Mouse (Mus musculus) naive thymus-derived CD4-positive, alpha-beta T cell, adult 2 months (primary cell): ENCODE data around the gene Ppard.

ENCODE experiments used
- DNase-seq: peaks from one replicate; pipeline ENCODE4 v3.0.0-alpha.2; 2011; ENCODE audit warnings: low read depth

Ppard gene

DNA sequence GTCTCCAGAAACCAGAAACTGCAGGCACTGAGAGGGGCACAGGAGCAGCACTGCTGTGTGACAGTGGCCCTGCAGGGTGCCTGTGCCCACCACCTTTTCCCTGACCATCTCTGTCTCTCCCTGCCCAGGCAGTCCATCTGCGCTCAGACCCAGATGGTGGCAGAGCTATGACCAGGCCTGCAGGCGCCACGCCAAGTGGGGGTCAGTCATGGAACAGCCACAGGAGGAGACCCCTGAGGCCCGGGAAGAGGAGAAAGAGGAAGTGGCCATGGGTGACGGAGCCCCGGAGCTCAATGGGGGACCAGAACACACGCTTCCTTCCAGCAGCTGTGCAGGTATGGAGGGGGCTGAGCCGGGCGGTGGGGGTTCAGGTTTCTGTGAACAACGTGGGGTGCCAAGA, 53.6 kb downstream of the Ppard start:
- DNase-seq, result no peak

DNA sequence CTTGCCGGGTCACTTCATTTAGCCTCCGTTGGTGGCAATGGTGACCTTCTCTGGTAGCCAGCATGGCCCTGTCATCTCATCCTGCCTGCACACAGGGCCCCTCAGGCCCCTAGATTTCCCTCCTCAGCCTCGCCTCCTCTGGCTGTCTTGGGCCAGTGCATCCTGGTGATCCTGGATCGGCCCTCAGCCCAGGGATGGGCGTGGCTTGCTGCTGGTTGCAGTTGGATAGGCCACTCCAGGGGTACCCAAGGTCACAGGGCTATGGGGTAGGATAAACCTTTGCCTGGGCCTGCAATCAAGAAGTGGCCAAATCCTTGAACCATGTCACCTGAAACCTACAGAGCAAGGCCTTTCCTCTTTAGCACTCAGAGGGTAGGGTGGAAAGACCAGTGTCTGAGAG, 54.5 kb downstream of the Ppard start:
- no peak for DNase-seq

DNA sequence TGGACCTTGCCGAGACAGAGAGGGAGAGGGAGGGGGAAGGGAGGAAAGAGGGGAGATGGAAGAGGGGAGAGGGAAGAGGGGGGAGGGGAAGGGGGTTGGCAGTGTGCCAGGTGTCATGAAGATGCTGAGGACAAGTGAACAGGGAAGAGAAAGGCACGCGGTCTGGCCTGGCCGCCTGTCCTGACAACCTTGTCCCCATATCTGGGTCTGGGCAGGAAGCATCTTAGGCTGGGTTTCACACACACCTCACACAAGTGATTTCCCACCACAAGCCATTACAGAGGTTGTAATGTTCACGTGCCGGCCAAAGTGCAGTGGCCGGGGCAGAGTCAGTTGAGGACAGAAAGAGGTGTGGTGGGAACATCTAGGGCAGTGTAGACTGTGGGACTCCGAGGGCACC, 55.1 kb downstream of the Ppard start:
- DNase-seq, result no peak

DNA sequence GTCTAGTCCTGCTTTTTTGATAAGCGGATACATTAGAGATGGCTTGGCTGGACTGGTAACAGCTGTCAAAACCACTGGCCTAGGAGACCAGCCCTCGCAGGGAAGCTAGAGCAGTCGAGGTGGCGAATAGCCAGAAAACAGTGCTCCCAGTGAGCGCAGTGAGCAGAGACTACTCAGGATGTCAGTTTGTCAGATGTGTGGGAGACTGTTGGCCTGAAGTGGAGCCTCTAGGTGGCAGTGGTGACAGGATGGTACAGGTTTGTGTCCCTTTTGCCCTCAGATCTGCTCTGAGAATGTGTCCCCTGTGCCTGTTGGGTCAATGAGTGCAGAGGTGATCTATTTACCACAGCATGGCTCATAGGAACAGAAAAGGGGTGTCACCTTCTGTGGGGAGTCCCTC, 55.5 kb downstream of the Ppard start:
- DNase-seq, result peak; percentile 53

DNA sequence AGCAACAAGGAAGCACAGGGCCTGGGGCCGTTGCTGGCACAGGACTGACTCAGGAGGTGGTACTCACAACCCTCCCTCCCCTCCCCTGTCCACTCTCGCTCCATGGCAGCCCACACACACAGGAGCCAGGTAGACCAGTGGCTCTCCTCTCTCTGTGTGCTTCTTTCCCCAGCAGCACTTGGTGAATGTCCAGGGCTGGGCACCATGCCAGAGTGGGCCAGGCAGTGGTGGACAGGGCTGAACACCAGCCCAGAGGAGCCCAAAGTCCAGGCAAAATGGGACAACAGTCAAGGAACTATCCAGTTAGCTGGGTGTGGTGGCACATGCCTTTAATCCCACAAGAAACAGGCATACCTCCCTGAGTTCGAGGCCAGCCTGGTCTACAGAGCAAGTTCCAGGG, 57.8 kb downstream of the Ppard start:
- no peak for DNase-seq

DNA sequence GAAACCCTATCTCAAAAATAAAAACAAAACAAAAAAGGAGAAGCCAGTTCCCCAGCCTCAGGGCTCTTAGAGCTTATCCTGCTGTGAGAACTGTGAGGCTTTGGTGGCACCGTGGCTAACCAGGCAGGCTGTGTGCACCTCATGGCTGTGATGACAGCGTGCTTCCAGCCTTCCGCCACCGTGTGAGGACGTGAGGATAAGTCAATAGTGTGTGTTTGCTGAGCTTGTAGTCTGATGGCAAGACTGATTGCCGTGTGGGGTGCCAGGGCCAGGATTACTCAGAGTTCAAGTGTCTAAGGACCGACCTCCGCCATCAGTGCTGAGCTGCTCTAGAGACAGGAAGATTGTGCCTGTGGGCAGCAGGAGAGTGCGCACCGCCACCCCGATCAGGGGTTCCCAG, 58.2 kb downstream of the Ppard start:
- DNase-seq, result no peak

DNA sequence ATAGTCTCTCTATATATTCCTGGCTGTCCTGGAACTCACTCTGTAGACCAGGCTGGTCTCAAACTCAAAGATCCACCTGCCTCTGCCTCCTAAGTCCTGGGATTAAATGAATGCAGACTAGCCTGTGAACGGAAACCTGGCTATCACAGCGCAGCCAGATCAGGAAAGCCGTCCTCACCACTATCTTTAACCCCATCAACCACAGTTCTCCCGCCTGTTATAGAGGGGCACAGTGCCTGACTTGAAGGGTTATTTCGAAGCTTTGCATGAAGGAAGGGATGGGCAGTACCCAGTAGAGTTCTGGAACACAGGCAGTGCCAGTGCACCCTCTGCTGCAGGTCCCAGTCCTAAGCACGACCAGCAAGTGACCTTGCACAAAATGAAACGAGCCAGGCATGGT, 58.8 kb downstream of the Ppard start:
- DNase-seq, result no peak

DNA sequence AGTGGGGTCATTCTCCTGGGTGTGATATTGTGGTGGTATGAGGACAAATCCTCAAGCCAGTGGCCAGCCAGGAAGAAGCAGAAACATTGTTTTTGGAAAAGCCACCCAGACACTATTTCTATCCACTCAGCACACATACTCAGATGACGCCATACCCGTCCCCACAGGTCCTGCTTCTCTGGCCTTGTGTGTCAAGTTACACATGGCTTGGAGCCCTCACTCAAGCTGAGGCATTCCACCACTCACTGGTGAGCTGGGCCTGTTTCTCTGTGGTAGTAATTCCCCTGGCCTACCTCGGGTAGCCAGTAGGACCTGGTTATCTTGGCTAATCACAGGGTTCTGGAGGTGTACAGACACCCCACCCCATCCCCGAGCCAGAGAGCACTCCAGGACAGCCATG, 61.2 kb downstream of the Ppard start:
- DNase-seq, result no peak

DNA sequence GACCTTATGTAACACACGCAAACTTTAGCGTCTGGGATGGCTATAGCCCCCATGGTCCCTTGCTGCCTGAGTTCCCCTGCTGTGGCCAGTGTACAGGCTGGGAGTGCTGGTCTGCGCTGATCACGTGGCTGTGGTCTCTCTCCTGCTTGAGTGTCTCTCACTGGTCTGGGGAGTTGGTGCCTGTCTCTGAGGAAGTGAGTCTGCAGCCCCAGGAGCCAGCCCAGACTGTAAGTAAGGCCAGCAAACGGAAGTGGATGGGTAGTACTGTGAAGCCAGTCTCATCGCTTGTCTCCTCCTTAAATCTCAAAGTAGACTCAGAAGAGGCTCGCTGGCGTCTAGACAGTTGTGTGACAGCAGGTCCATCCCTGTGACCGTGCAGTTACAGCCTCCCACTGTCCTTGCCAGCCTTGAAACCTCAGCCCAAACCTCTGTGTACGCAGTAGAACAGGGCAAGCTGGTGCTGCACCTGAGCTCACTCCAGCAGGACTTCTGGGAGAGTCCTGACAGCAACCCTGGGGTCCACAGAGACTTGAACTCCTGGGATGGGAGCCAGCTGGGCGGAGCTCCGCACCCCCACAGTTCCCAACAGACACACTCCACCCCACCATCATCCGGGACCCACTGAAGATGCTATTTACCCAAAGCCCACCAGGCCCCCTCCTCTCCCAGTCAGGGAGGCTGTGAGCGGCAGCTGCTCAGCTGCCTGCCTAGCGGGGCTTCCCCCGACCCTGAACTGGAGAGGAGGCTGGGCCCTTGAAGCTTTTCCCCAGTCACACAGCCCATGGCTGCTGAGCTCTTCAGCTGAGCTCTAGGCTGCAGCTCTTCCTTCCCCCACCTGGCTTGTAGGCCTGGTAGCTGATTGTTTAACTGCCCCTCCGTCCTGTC, 62.2 kb downstream of the Ppard start:
- no peak for DNase-seq

DNA sequence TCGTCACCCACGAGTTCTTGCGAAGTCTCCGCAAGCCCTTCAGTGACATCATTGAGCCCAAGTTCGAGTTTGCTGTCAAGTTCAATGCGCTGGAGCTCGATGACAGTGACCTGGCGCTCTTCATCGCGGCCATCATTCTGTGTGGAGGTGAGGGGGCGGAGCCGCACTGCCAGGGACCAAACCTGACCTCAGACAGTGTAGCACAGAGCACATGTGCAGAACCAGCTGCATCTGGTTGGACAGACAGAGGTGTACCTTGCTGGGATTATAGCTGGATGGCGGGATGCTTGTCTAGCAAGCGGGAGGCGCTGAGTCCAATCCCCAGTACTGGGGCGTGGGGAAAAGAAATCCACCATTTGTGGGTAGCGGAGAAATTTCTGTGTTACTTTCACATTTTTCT, 66.4 kb downstream of the Ppard start:
- no peak for DNase-seq

DNA sequence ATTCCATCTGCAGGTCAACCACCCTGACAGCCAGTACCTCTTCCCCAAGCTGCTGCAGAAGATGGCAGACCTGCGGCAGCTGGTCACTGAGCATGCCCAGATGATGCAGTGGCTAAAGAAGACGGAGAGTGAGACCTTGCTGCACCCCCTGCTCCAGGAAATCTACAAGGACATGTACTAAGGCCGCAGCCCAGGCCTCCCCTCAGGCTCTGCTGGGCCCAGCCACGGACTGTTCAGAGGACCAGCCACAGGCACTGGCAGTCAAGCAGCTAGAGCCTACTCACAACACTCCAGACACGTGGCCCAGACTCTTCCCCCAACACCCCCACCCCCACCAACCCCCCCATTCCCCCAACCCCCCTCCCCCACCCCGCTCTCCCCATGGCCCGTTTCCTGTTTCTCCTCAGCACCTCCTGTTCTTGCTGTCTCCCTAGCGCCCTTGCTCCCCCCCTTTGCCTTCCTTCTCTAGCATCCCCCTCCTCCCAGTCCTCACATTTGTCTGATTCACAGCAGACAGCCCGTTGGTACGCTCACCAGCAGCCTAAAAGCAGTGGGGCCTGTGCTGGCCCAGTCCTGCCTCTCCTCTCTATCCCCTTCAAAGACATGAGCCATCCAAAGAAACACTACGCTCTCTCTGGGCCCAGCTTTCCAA, 67.3 kb downstream of the Ppard start:
- no peak for DNase-seq

DNA sequence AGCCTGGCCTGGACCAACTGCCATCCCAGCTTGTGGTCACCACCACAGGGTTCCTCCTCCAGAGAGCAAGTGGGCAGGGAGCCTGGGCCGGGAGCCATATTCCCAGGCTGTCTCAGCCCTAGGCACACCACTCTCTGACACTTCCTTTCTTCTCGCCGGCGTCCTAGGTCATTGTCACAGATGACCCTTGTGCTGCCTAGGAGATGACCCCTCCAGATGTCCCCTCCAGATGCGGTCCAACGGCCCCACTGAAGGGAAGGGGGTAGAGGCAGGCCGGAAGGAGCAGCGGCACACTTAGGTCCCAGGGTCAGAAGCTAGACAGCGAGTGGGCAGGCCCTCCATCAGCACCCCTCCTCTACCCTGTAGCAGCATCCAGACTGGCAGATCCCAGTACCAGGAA, 67.8 kb downstream of the Ppard start:
- DNase-seq, result no peak

DNA sequence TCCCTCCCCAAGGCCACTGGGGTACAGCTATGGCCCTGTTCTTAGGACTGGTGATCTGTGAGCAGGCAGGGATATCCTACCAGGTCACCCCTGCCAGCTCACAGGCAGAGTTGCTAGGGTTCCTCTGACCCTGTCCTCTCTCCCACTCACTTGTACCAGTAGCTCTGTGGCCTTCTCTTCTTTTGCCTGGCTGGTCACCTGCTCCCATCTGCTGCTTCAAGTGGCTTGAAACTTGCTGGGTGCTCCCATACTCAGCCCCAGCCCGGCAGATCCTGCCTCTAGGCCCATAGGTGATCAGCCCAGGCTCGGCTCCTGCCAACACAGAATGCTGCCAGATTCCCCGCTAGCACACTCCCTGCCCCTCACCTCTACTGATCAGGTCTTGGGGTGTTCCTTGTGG, 68.3 kb downstream of the Ppard start:
- DNase-seq, result no peak

DNA sequence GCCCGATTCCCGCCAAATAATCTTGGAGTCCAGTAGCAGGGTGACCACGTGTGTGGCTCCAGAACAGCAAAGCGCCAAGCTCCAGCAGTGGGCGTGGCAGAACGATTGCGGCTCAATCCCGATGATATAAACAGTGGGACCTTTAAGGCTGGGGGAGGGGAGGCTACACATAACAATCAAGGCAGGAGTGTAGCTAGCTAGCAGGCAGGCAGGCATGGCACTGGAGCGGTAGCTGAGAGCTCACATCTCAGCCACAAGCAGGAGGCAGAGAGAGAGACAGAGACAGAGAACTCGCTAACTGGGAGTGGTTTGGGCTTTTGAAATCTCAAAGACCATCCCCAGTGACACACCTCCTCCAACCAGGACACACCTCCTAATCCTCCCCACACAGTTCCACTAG, 72.7 kb downstream of the Ppard start:
- DNase-seq, result no peak

DNA sequence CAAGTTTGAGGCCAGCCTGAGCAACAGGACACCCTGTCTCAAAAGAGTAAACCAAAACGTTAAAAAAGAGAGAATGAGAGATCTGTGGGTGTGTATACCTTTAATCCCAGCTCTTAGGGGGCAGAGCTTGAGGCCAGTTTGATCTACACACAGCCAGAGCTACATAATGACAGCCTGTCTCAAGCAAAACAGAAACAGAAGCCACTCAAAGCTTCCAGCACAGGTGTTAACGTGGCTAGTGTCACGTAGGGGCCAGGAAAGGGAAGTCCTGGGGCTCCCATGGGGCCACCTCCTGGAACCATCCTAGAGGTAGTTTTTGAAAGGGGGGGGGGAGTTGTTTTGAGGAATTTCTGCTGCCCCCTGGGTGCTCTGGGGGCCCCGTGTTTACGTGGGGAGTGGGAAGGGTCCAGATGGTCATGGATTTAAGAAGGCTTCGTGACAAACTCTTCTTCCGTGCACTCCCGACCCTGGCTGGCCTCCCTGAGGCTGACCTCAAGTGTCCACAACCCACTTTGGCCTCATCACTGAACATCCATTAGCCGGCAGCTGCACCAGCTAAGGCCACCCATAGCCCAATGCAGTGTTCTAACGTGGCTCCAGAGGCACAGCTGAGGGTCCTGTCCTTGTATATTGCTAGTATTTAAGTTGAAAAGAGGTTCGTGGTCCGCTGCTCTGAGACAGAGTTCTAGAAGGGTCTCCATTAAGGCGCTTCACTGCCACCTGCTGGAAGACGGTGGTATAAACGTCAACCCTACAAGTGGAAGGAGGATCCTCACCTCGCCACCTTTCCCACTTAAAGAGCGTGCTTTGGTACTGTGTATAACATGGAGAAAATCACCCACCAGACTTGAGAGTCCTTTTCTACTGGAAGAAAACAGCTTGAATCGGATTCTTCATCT, 76.0 kb downstream of the Ppard start:
- DNase-seq, result peak; percentile 95

DNA sequence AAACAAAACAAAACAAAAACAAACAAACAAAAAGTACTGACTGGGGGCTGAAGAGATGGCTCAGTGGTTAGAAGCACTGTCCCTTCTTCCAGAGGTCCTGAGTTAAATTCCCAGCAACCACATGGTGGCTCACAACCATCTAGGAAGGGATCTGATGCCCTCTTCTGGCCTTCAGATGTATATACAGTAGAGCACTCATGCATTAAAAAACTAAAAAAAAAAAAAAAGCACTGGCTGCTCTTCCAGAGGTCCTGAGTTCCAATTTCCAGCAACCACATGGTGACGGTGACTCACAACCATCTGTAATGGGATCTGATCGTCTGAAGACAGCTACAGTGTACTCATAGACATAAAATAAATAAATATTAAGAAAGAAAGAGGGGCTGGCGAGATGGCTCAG, 78.3 kb downstream of the Ppard start:
- DNase-seq, result no peak

DNA sequence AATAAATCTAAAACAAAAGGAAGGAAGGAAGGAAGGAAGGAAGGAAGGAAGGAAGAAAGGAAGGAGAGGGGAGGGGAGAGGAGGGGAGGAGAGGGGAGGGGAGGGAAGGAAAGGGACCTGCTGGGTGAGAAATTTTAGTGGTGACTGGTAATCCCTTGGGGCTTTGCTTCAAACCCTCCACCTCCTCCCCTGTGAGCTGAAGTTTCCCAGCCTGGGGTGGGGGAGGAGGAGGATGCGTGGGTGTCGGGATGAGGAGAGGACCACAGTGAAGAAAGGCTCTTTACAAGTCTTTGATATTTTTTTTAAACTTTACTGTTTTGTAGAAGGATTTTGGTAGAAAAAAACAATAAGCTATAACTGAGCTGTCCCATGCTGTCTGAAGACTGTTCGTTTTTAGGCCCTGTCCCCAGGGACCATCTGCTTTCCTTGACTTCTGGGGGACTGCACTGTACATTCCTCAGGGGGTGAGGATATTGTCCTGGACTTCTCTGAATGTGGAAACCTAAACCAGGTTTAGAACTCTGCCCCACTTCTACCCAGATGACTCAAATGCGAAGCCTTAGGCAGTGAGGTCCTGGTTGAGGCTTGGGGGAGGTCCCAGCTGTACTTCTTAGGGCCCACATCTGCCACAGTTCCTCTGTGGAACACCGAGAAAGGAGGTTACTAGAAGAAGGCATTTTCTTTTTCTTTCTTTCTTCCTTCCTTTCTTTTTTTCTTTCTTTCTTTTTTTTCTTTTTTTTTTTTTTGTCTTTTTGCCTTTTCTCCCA, 79.0 kb downstream of the Ppard start:
- DNase-seq, result no peak

DNA sequence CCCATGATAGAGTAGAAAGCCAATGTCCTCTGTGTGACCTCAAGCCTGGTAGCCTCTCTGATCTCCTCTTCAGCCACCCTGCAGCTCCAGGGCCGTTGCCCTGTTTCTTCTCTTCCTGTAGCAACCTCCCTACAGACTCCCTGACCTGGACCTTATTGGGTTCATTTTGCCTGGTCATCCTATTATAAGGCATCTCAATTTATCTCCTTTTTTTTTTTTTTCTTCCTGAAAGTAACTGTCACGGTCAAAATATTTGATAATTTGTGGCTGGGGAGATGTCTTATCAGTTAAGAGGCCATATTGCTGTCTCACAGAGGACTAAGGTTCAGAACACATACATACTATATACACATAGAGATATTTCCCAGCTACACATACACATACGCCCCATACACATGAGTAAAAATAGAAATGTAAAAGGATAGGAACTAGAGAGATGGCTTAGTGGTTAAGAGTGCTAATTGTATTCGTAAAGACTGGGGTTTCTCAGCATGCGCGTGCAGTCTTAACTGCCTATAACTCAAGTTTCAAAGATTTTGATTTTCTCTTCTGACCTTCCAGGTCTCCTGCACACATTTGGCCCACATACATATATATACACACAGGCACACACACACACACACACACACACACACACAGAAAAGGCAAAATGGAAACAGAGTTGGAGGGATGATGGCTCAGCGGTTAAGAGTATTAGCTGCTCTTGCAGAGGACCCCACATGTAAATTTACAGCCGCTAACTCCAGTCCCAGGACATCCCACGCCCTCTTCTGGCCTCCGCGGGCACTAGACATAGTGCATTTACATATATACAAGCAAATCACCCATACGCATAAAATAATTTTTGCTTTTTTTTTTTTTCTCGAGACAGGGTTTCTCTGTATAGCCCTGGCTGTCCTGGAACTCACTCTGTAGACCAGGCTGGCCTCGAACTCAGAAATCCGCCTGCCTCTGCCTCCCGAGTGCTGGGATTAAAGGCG, 80.0 kb downstream of the Ppard start:
- DNase-seq, result peak; percentile 60

DNA sequence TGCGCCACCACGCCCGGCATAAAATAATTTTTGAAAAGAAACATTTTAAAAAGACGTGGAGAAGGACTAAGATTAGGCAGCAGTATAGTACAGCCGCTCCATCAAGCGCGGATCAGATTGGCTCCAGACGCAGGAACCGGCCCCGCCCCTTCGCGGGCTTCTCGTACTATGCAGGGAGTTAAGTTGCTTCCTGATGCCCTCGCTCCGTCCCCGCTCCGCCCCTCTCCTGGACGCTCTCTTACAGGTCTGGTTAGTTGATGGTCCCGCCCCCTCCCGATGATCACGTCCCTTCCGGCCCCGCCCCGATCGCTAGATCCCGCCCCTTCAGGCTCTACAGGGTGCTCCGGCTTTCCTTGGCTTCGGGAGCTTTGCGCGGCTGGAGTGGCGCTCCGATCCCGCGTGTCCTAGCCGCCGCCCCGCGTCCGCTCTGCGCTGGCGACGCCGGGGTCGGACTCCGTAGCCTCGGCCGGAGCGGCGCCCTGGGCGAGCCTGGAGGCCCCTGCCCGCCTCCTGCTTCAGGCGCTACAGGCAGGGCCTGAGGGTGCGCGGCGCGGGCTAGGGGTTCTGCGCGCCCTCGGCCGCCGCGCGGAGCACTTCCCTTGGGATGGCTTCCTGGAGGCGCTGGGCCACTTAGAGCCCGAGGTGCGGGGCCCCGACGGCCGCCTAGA, 80.8 kb downstream of the Ppard start, which contains the start of gene Fance:
Fance (plus strand) TSS at position 308 of the 668 bp plus-strand sequence.
- DNase-seq, result peak; percentile 99

DNA sequence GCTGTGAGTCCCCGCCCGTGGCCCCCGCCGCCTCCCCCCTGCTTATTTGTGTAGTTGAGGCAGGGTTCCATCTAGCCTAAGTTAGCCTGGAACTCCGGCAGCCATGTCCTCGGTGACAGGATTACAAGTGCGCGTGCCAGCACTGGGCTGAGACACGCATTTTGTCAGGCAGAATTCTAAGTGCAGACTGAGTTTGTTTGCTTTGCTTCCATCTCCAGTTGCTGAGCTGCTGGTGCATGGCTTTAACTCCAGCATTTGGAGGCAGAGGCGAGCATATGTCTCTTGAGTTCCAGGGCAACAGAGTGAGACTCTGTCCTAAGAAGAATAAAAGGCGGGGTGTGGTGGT, 81.4 kb downstream of the Ppard start:
- DNase-seq, result no peak
